Mouse (Mus musculus) right cerebral cortex, adult 2 months (tissue): ENCODE measurements around the gene Gm28053.
A peak's percentile ranks its signal among the peaks of the same experiment; 100 is the strongest.

Experiments
- DNase-seq, 2 experiments: peaks; one replicate each; pipeline ENCODE4 v3.0.0; 2021 to 2022; ENCODE audit warnings: low spot score in 2 of 2

The Gm28053 gene

DNA sequence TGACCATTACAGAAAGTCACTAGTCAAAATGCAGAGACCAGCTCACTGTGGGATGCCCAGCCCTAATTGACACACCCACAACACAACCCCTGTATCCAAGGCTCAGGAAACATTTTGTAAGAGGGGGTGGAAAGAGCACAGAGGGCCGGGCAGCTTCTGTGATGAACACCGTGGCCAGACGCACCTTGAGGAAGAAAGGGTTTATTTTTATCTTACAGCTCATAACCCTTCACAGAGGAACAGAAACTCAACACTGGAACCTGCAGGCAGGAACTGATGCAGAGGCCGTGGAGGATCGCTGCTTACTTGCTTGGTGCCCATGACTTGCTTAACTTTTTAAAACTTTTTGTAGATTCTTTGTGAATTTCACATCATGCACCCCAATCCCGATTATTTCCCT, 25.4 kb upstream of the Gm28053 start:
- no peak for DNase-seq

DNA sequence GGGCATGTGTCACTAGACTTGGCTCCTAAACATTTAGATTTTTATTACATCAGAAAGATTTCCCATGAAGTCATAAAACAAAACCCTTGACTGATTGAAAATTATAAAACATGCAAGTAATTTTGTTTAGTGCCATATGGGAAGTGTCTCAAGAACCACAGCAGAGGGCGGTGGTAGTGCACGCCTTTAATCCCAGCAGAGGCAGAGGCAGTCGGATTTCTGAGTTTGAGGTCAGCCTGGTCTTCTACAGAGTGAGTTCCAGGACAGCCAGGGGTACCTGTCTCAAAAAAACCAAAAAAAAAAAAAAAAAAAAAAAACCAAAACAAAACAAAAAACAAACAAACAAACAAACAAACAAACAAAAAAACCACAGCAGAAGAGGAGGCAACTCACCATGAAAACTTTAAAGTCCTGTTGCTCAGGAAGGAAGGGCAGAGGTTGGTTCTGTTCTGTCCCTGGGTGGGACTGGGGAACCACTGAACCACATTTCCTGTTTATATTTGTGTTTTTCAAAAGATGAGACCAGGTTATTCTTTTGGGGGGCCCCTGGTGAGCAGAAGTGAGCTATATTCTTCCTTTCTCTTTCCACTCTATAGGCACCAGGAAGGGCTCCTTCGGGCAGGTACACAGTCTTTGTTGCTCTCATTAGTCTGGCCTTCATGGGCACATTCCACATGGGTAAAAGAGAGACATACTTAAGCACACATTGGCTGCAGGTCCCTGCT, 21.4 kb upstream of the Gm28053 start:
- no peak for DNase-seq

DNA sequence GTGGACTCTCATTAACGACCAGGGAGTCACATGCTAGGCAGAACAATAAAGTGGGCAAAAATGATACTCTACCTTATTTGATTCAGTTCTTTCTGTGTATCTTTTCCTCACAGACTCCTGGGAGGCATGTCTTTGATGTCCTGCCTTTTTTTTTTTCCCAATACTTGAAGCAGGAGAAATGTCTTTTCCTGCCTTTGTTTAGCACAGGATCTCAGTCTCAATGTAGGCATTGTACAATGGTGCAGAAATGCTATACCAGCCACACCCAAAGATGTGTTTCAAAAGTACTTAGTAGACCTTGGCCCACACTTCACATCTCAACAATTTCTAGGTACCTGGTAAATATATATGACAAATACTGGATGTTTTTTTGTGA, 20.9 kb upstream of the Gm28053 start:
- no peak for DNase-seq

DNA sequence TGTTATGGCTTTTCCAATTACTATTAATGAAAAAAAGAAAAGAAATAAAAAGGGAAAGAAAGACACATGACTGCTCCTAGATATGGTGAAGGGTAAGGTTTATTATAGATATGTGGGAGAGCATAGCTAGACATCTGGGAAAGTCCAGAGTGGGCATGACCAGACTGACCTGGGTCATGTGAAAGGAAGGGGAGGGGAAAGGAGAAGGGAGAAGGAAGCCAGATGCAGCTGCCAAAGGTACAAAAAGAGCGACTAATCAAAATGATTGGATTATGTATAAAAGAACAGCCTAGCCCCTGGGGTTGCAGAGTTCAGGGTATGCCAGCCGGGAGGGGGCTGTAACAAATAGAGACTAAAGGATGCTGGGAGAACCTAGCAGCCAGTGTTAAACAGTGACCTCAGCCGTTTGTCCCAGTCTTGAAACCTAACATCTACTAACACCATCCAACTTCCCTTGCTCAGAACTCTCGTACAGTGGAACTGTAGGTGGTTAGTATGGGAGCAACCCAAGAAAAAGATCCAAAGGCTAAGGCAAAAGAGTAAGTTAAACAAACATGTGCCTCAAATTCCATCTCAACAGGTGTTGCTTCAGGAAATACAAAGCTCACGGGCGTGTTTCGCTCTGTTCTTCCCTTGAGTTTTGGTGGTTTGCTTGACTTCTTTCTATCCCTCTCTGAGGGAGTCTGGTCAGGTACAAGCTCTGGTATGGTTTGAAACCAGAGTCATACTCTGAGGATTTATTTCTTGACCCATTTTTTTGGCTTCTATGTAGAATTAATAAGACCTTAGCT, 20.1 kb upstream of the Gm28053 start:
- no peak for DNase-seq

DNA sequence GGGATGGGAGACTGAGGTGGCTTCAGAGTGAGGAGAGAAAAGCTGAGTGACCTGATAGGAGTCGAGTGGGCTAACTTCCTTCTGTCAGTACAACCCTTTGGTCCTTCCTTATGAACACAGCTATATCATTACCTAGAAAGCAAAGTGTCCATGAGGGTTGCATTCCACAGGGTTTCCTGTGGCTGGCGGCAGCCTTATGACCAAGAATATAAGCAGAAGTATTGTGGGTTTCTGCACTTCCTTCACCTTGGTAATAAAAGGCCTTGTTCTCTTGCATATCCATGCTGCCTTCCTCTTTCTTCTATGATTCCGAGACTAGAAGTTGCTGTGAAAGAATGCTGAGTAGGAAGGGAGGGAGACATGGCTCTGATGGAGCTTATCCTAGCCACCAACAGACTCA, 19.5 kb upstream of the Gm28053 start:
- DNase-seq = no peak

DNA sequence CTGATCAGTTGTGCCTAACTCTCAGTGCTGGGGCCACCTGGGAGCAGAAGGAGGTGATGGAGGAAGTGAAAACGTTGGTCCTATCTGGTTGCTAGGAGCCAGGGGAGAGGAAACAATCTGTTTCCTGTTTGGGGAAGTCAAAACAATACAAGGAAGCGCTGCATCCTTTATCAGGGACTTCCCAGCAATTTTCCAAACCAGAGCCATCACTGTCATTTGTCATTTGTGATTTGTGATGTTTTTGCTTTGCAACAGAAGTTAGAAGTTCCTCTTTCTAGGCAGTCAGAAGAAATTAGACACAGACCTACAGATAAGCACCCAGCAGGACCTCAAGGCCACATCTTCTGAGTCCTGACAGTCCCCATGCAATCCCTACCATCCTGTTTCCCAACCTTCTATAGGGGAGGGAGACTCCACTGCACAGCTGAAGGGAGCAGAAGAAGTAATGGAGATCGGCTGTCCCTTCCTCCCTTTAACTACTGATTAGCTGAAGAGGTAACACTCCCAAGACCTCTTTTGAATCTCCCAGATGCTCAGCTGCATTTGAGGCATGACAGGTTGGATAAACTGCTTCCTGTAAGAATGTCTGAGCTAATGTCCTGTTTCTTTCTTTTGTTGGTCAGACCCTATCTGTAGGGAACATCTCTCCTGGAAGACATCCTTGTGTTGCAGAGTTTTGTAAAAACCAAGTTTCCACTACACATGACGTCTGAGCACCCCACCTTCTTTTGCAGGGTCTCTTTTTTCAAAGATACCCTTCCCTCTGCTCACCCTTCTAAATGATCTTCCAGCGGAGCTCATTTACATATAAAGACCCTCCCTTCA, 17.9 kb upstream of the Gm28053 start:
- no peak for DNase-seq

DNA sequence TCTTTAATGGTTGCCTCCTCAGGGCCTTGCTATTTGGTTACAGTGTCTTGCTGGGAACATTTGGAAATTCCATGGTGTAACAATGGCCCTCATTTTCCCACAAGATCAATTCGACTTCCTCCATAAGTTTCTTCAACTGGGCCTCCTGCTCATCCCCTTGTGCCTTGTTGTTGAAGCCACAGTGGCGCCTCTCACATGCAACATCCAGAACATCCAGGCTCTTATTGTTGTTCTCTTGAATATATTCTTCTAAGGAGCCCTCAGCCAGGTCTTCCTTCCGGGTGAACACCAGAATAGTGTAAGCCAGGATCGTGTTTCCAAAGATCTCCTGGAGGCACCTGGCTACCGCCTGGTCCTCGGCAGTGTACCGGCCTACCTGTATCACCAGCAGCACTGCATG, 16.3 kb upstream of the Gm28053 start:
- no peak for DNase-seq

DNA sequence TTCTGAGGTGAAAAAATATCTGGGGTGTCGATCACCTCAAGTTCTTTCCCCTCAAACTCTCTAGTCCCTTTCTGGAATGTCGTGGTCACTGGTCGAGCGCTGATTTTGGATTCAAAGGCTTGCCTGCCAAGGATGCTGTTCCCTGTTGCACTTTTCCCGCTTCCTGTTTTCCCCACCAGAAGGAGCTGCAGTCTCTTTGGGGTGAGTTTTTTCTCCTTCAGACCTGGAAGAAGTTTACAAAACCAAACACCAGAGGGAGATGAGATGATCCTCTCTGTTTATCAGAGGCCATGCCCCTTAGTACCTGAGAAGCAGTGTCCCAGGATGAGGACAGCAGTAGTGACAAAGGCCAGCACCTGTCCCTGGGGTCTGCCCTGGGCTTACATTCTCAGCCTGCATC, 15.8 kb upstream of the Gm28053 start:
- no peak for DNase-seq

DNA sequence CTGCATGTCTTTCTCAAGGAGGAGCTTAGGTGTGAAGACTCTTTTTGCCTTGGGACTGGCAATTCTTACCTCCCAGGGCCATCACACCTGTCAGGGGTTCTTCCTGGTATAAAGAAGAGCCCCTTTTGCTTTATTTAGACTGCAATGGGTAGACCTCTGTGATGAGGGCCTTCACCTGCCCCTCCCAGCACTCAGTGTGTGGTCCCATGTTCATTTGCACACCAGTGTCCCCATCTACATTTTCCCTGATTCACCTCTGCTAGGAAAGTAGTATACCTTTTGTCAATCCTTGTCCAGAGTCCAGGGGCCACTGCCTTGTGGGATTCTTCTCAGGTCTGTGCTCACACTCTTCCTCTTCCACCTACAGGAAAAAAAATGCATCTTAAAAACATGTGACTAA, 14.3 kb upstream of the Gm28053 start:
- DNase-seq = no peak

DNA sequence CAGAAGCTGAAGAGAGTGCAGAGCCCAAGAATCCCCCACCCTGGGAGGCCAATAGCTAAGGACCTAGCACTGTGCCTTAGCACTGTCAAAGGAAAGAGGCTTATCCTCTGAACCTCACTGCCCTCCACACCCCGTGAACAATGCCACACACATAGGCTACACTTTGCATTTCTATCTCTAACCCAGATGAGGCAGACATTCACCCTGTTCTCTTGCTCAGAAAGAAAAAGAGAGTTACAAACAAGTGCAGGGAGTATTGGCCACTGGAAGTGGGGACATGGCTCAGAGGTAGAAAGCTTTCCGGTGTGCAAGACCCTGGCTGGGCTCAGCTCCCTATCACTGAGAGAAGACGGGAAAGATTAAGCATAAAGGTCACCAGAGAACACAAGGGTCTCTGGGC, 12.3 kb upstream of the Gm28053 start:
- DNase-seq = no peak

DNA sequence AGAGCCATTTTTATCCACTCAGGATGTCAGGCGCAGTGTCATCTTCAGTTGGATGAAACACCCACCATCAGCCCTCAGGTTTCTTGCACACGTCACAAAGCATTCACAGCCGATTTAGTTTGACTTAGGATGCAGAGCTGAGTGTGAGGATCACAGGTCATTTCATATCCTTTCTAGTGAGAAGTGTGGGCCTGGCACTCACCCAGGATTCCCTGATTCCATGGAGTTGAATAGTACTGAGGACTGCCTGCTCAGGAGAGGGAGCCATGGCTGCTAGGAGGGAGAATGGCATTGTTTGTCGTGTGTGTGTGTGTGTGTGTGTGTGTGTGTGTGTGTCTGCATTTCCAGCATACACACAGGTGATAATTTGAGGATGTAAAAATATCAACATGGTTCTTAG, 1.9 kb downstream of the Gm28053 start:
- no peak for DNase-seq

DNA sequence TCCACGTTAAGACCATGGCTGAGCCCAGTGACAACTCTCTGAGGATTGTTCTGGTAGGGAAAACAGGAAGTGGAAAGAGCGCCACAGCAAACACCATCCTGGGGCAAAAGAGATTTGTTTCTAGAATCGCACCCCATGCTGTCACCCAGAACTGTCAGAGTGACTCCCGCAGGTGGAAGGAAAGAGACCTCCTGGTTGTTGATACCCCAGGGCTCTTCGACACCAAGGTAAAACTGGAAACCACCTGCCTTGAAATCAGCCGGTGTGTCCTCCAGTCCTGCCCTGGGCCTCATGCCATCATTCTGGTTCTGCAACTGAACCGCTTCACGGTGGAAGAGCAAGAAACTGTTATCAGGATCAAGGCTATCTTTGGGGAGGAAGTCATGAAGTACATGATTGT, 5.1 kb downstream of the Gm28053 start:
- no peak for DNase-seq

DNA sequence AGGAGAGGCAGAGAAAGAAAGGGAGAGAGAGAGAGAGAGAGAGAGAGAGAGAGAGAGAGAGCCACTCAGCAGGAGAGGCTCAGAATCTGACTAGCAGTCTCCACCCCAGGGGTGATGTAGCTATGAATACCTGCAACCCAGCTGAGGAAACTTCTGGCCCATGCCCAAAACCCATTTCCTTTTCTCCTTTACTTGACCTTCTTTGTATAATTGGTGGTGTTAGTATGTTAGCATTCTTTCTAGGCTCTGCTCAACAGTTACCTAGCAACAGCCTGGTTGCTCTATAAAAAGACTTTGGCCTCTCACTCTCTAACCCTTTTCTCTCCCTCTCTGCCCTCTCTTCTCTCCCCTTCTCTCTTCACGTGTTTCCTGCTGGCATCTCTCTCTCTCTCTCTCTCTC, 7.1 kb downstream of the Gm28053 start:
- peak; percentile 22 to 23 for DNase-seq

DNA sequence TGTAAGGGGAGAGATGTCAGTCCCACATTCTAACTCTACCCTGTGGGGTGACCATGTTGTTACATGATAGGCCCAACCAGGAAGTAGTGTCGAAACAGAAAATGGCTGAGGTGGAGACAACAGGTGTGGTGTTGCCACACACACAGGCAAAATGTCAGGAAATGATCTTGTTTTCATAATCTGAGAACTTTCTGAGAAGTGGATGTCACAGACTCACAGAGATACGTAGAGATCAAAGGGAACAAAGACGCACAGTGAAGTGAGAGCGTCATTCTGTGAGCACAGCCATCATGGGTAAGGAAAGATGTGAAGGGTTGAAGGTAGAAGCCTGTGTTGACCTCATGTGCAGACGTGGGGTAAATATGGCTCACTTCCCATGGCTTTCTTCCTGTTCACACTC, 9.4 kb downstream of the Gm28053 start:
- DNase-seq = no peak

DNA sequence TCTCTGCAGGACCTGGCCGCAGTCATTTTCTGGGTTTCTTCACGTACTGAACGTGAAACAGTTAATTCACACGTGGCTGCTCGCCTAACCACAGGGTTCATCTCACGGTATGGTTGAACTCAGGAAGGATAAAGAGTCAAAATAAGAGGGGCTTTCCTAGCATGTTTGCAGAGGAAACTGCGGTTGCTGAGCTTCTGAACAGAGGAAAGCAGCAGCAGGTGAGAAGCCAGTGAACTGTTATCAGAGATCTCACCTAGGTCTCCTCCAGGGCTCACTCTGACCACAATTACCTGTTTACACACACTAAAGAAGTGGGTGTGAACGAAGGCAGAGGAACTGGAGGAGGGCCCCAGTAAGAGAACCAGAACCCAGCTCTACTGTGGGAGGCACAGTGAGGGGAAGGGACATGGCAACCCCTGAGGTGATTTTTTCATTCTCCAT, 14.5 kb downstream of the Gm28053 start:
- no peak for DNase-seq

DNA sequence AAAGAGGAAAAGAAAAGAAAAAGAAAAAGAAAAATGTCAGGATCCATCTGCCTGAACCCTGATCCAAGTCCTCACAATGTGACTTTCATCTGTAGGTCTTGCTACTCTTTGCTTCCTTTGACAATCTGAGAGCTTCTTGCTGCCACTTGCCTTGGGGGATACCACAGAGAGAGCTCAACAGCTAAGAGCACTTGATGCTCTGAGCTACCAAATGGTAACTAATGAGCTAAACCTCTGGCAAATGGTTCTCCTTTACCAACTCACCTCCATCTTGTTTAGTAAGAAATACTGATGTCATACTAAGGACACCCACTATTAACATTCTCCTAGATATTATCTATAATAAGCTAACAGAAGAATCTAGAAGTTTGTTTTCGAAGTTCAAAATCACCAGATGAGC, 15.3 kb downstream of the Gm28053 start:
- DNase-seq = no peak

DNA sequence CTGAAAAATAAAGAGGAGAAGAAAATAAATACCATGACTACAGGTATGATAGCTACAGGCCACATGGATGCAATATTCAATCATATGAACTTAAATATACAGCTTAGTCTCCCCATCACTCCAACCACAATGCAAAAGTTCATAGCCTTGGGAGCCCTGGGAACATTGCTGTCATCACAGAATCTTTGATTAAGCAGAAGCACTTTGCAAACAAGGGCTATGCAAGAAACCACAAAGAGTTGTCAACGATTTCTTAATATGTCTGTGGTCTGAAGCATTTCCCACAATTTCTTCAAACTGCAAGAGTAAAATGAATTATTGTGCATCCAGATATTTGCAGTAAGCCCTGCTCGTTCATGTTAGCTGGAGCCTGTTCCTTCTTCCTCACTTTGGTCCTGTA, 18.6 kb downstream of the Gm28053 start:
- DNase-seq = no peak

DNA sequence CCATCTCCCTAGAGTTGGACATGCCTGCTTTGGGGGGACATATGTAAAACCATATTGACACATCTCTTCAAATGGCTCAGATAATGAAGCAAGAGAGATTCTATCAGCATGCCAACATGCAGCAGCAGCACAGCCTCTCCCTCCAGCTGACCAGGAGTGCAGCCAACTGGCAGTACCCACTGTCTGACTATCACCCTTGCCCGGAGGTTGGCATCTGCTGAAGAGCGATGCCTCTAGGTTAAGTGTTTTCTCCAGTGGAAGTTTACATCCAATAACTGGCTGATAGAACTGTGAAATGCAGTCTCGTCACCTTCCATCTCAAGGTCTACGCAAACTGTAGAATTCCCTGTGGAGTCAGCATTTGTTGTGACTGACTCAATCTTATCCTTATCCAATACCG, 19.3 kb downstream of the Gm28053 start:
- DNase-seq = no peak

DNA sequence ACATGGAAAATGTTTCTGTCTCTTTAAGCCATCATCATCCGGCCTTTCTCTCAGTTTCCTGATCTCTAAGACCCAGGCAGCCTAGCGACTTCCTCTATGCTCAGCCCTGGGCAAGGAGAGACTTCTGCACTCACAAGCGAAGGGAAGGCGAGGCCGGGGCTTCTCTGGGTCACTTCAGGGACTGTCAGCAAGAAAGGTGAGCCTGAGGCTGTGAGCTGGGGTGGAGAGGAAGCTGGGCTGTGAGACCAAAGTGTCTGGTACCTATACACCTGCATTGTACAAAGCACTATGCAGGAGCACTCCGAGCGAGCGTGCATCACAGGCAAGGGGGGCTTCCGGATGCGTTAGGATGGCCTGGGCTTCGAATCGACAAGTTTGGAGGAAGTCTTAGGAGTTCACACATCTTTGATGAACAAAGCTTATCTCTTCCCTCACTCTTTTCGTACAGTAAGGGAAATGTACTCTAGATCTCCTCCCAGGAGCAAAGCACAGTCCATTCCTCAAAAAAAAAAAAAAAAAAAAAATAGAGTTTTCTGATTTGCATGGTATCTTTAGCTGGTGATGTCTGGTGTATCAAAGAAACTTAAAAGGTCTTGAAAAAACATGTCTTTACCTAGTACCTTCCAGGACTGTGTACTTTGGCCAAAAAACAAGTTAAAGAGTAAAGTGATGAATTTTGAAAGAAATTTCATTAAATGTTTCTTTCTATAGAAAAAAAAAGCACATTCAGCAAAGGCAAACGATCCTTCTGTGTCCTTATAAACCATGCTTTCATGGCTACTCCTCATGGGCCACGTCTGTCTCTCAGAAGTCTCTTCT, 20.8 kb downstream of the Gm28053 start, which contains the start of gene Gimap1:
Gene Gimap1, plus strand, starts transcription at position 94 of the 819 bp plus-strand sequence.
- no peak for DNase-seq

DNA sequence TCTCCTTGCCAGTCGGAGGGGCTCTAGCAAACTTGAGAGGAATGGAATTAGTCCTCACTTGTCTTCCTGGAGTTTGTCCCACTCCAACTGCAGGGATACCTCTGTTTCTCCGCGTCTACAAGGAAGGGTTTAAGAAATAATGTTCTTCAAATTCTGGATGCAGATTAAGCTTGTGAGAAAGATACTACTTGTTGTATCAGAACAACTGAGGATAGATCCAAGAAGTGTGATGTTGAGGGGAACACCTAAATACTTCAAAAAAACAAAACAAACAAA, 21.3 kb downstream of the Gm28053 start:
- no peak for DNase-seq

DNA sequence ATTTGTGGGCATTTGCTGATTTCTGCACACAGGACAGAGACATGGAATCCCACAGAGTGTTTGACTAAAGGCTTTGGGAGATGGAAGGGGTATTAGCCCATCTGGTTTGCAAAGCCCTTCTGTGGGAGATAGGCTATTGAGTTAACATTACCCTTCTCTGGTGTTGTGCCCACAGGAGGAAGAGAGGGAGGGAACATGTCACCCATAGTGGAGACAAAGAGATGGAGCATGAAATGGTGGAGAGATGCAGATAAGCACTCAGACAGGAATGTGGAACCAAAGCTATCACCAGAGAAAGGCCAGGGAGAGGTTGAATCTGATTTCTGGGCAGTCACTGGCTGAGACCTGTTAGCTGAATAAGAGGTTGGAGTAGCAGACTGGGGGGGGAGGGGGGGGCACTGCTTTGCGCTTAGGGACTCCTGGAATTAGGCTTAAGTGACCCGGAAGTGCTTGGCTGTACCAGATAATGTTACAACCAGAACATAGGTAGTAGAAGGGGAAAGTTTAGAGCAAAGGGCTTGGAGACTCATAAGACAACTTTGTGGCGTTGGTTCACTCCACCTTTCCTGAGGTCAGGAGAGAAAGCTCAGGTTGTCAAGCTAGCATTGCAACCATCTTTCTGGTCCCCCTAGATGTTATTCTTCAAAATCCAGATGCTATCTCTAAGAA, 22.2 kb downstream of the Gm28053 start:
- DNase-seq = no peak
